11 mouse cellular contexts compared by ENCODE assay signal in genomic region chr8:61480260-61480967, GRCm38 (mm10). TPM values are rescaled to one million over a fixed set of nuclear protein-coding genes. Genes with fewer than 3 reads are reported as not detected.
DNase-seq lines count a peak whose midpoint lies in the region; ATAC-seq and TF ChIP-seq lines count a peak whose summit lies in the region.
"Had no signal": no experiment of that assay in that cellular context is flagged by ENCODE, and none has a peak within 500 bp of the region (broad histone marks: within the 10 kb centered on the region; RNA-seq: fewer than 3 reads in every experiment).

No protein-coding gene starts in this region.

- 87% methylated on average over 14 of the region's 14 CpGs for WGBS in forebrain, embryonic 10.5 days
- WGBS in forebrain, embryonic 13.5 days, result 85% methylated on average over 14 of the region's 14 CpGs
- WGBS in midbrain, embryonic 10.5 days, result 87% methylated on average over 14 of the region's 14 CpGs
- WGBS in midbrain, embryonic 14.5 days, result 79% methylated on average over 14 of the region's 14 CpGs
- 81% methylated on average over 14 of the region's 14 CpGs for WGBS in hindbrain, embryonic 16.5 days
- 78% methylated on average over 14 of the region's 14 CpGs for WGBS in stomach, postnatal 0 days

- H3K36me3 ChIP-seq in forebrain, embryonic 10.5 days (replicated peaks), result no peaks in the 10 kb centered on the region
- no peaks in the 10 kb centered on the region for H3K36me3 ChIP-seq in forebrain, embryonic 13.5 days (ENCODE audit: poor library complexity, severe bottlenecking)
- no peaks in the 10 kb centered on the region for H3K36me3 ChIP-seq in midbrain, embryonic 10.5 days
- H3K36me3 ChIP-seq in midbrain, embryonic 14.5 days (ENCODE audit: control insufficient read depth, insufficient read depth, low read length), result no peaks in the 10 kb centered on the region
- H3K36me3 ChIP-seq in hindbrain, embryonic 16.5 days (ENCODE audit: control insufficient read depth, insufficient read depth, low read length), result no peaks in the 10 kb centered on the region
- no peaks in the 10 kb centered on the region for H3K36me3 ChIP-seq in stomach, postnatal 0 days (ENCODE audit: control insufficient read depth, insufficient read depth, low read length)
- H3K36me3 ChIP-seq: heart, embryonic 15.5 days; limb, embryonic 15.5 days had no signal

- no peak overlapping the region for H3K9ac ChIP-seq in forebrain, embryonic 13.5 days
- H3K9ac ChIP-seq in midbrain, embryonic 14.5 days (replicated peaks; ENCODE audit: low read length), result no peak overlapping the region
- no peak overlapping the region for H3K9ac ChIP-seq in hindbrain, embryonic 16.5 days (ENCODE audit: low read depth, low read length)
- no peak overlapping the region for H3K9ac ChIP-seq in stomach, postnatal 0 days (ENCODE audit: low read length)
- H3K9ac ChIP-seq: heart, embryonic 15.5 days; limb, embryonic 15.5 days had no signal

- ATAC-seq in forebrain, embryonic 13.5 days, result no peak; the same call in 1 of the 2 replicates
- ATAC-seq in midbrain, embryonic 14.5 days (ENCODE audit: low FRiP score, low TSS enrichment), result no peak
- ATAC-seq in hindbrain, embryonic 16.5 days, result peak; percentile 40; the same call in 1 of the 2 replicates
- 0 out of 2 replicates have a peak, but pooled peaks have one; percentile 7 for ATAC-seq in stomach, postnatal 0 days (ENCODE audit: low FRiP score, low TSS enrichment)

- H3K4me2 ChIP-seq in forebrain, embryonic 13.5 days, result no peak overlapping the region
- no peak overlapping the region for H3K4me2 ChIP-seq in midbrain, embryonic 14.5 days (ENCODE audit: low read length)
- no peak overlapping the region for H3K4me2 ChIP-seq in hindbrain, embryonic 16.5 days (ENCODE audit: low read length)
- no peak overlapping the region for H3K4me2 ChIP-seq in stomach, postnatal 0 days (replicated peaks; ENCODE audit: low read depth)
- H3K4me2 ChIP-seq: heart, embryonic 15.5 days; limb, embryonic 15.5 days had no signal

- H3K4me1 ChIP-seq in forebrain, embryonic 10.5 days, result peaks cover 7% of the 10 kb centered on the region
- H3K4me1 ChIP-seq in forebrain, embryonic 13.5 days, result no peaks in the 10 kb centered on the region
- 0 out of 2 replicates have a peak, but pooled peaks cover 10% of the 10 kb centered on the region for H3K4me1 ChIP-seq in midbrain, embryonic 10.5 days
- no peaks in the 10 kb centered on the region for H3K4me1 ChIP-seq in midbrain, embryonic 14.5 days (ENCODE audit: control insufficient read depth, insufficient read depth, low read length)
- no peaks in the 10 kb centered on the region for H3K4me1 ChIP-seq in hindbrain, embryonic 16.5 days (ENCODE audit: control insufficient read depth, insufficient read depth, low read depth, low read length)
- no peaks in the 10 kb centered on the region for H3K4me1 ChIP-seq in stomach, postnatal 0 days (replicated peaks; ENCODE audit: control insufficient read depth, insufficient read depth)
- H3K4me1 ChIP-seq: heart, embryonic 15.5 days; limb, embryonic 15.5 days had no signal

- no peaks in the 10 kb centered on the region for H3K9me3 ChIP-seq in forebrain, embryonic 10.5 days
- no peaks in the 10 kb centered on the region for H3K9me3 ChIP-seq in forebrain, embryonic 13.5 days (replicated peaks)
- H3K9me3 ChIP-seq in midbrain, embryonic 10.5 days (replicated peaks), result no peaks in the 10 kb centered on the region
- no peaks in the 10 kb centered on the region for H3K9me3 ChIP-seq in midbrain, embryonic 14.5 days (ENCODE audit: control insufficient read depth, low read length)
- H3K9me3 ChIP-seq in hindbrain, embryonic 16.5 days (ENCODE audit: control insufficient read depth, low read length), result no peaks in the 10 kb centered on the region
- H3K9me3 ChIP-seq in stomach, postnatal 0 days (ENCODE audit: control insufficient read depth, low read length), result no peaks in the 10 kb centered on the region
- H3K9me3 ChIP-seq: heart, embryonic 15.5 days; limb, embryonic 15.5 days had no signal

- no peak for TF ChIP-seq EP300 in stomach, postnatal 0 days (optimal IDR thresholded peaks at IDR 0.05)

- DNase-seq in forebrain, embryonic 10.5 days (ENCODE audit: extremely low spot score, low spot score), result no peak
- no peak for DNase-seq in midbrain, embryonic 10.5 days (ENCODE audit: low spot score)
- DNase-seq in midbrain, embryonic 14.5 days, result no peak
- no peak for DNase-seq in stomach, postnatal 0 days (ENCODE audit: low spot score)
- no peak for DNase-seq in layer of hippocampus, adult 2 months (ENCODE audit: low spot score in 2 of 2)
- no peak for DNase-seq in urinary bladder, postnatal 14 days (ENCODE audit: low spot score)

- no peak for TF ChIP-seq CTCF in stomach, postnatal 0 days (IDR thresholded peaks at IDR 0.05; ENCODE audit: low read depth)
- TF ChIP-seq CTCF in layer of hippocampus, adult 2 months (conservative IDR thresholded peaks at IDR 0.05), result no peak

- H3K4me3 ChIP-seq in forebrain, embryonic 10.5 days, result no peak overlapping the region
- no peak overlapping the region for H3K4me3 ChIP-seq in forebrain, embryonic 13.5 days
- no peak overlapping the region for H3K4me3 ChIP-seq in midbrain, embryonic 10.5 days
- H3K4me3 ChIP-seq in midbrain, embryonic 14.5 days (replicated peaks; ENCODE audit: low read depth, low read length), result no peak overlapping the region
- no peak overlapping the region for H3K4me3 ChIP-seq in hindbrain, embryonic 16.5 days (ENCODE audit: low read length)
- no peak overlapping the region for H3K4me3 ChIP-seq in stomach, postnatal 0 days (ENCODE audit: low read depth, low read length)
- no peak overlapping the region for H3K4me3 ChIP-seq in layer of hippocampus, adult 2 months
- H3K4me3 ChIP-seq: heart, embryonic 15.5 days; limb, embryonic 15.5 days; myocyte had no signal

- H3K27ac ChIP-seq in forebrain, embryonic 10.5 days, result peak overlapping the region; percentile 60; the same call in 1 of the 2 replicates
- H3K27ac ChIP-seq in forebrain, embryonic 13.5 days, result no peak overlapping the region
- H3K27ac ChIP-seq in midbrain, embryonic 10.5 days (replicated peaks), result 0 out of 2 replicates have a peak overlapping the region, but pooled peaks have one; percentile 30
- H3K27ac ChIP-seq in midbrain, embryonic 14.5 days (replicated peaks; ENCODE audit: low read depth, low read length), result no peak overlapping the region
- no peak overlapping the region for H3K27ac ChIP-seq in hindbrain, embryonic 16.5 days (ENCODE audit: low read depth, low read length)
- H3K27ac ChIP-seq in stomach, postnatal 0 days (replicated peaks), result no peak overlapping the region
- H3K27ac ChIP-seq in layer of hippocampus, adult 2 months, result no peak overlapping the region
- H3K27ac ChIP-seq: heart, embryonic 15.5 days; limb, embryonic 15.5 days had no signal

- H3K27me3 ChIP-seq in forebrain, embryonic 10.5 days (ENCODE audit: poor library complexity, severe bottlenecking), result no peaks in the 10 kb centered on the region
- H3K27me3 ChIP-seq in forebrain, embryonic 13.5 days, result no peaks in the 10 kb centered on the region
- H3K27me3 ChIP-seq in midbrain, embryonic 10.5 days (ENCODE audit: low read depth, poor library complexity, severe bottlenecking), result no peaks in the 10 kb centered on the region
- H3K27me3 ChIP-seq in midbrain, embryonic 14.5 days (ENCODE audit: control insufficient read depth, insufficient read depth, low read length), result no peaks in the 10 kb centered on the region
- no peaks in the 10 kb centered on the region for H3K27me3 ChIP-seq in hindbrain, embryonic 16.5 days (replicated peaks; ENCODE audit: control insufficient read depth, insufficient read depth, low read length)
- no peaks in the 10 kb centered on the region for H3K27me3 ChIP-seq in stomach, postnatal 0 days (ENCODE audit: control insufficient read depth, insufficient read depth, low read length)
- H3K27me3 ChIP-seq: heart, embryonic 15.5 days; limb, embryonic 15.5 days had no signal

RNA-seq across cellular contexts. Expression of gene Cbr4, which starts 7.1 kb away (rescaled TPM):
- 30.2 and 32.4 TPM in 2 replicates for polyA plus RNA-seq in forebrain, embryonic 10.5 days (2016; fragmentation: Nextera tagmentation; extraction: Ambion mirVana)
- polyA plus RNA-seq in forebrain, embryonic 13.5 days (2015; fragmentation: Nextera tagmentation; extraction: Ambion mirVana), result 25.1 and 26.6 TPM in 2 replicates
- 28.1 and 30.0 TPM in 2 replicates for polyA plus RNA-seq in midbrain, embryonic 10.5 days (2016; fragmentation: Nextera tagmentation; extraction: Ambion mirVana)
- 23.0 and 23.8 TPM in 2 replicates for polyA plus RNA-seq in midbrain, embryonic 14.5 days (2014; fragmentation: Nextera tagmentation; extraction: Ambion mirVana)
- 19.7 and 21.1 TPM in 2 replicates for polyA plus RNA-seq in hindbrain, embryonic 16.5 days (2015; fragmentation: Nextera tagmentation; extraction: Ambion mirVana)
- polyA plus RNA-seq in stomach, postnatal 0 days (2015; fragmentation: Nextera tagmentation; extraction: Ambion mirVana), result 42.7 and 47.0 TPM in 2 replicates
- 10 to 100 TPM; 24.6 to 30.7 TPM for total RNA-seq in layer of hippocampus, adult 2 months (2021)

Comparison
In these comparisons a context has a peak if more than half of its experiments do, and no peak if none do; other contexts are left out.
1. H3K27ac ChIP-seq: peak in forebrain, embryonic 10.5 days (single experiment) and midbrain, embryonic 10.5 days (single experiment); none in forebrain, embryonic 13.5 days (single experiment), midbrain, embryonic 14.5 days (single experiment), hindbrain, embryonic 16.5 days (single experiment), stomach, postnatal 0 days (single experiment) and layer of hippocampus, adult 2 months (single experiment).
2. ATAC-seq: peak in hindbrain, embryonic 16.5 days (single experiment) and stomach, postnatal 0 days (single experiment); none in forebrain, embryonic 13.5 days (single experiment) and midbrain, embryonic 14.5 days (single experiment).